Mouse (Mus musculus): ENCODE data around the gene Tmem72. TPM values are rescaled to one million over a fixed set of nuclear protein-coding genes. Genes with fewer than 3 reads are reported as not detected.

Tmem72 gene
- total RNA-seq (2021) = under 1 TPM; 0.02 TPM

GRCm38 (mm10) chr6:116716666-116717065 is at the start of gene Tmem72:
Gene Tmem72, minus strand, starts transcription at chr6:116716913.
- DNase-seq = no peak
- intact Hi-C loops (cut with DNase I) = no loop called here

- no peak for DNase-seq
- intact Hi-C loops (cut with DNase I) = no loop called here
Observed at GRCm38 (mm10) chr6:116764524-116764923, 47.8 kb upstream of the Tmem72 start.

GRCm38 (mm10) chr6:116762333-116762732 is 45.6 kb upstream of the Tmem72 start:
- intact Hi-C loops (cut with DNase I) = no loop called here
- no peak for DNase-seq

GRCm38 (mm10) chr6:116760181-116760580 is 43.5 kb upstream of the Tmem72 start:
- peak; percentile 8 to 25 for DNase-seq
- intact Hi-C loops (cut with DNase I) = no loop called here

GRCm38 (mm10) chr6:116756364-116756763 is 39.7 kb upstream of the Tmem72 start:
- no peak for DNase-seq
- intact Hi-C loops (cut with DNase I) = no loop called here

GRCm38 (mm10) chr6:116738046-116738445 is 21.3 kb upstream of the Tmem72 start:
- intact Hi-C loops (cut with DNase I) = no loop called here
- no peak for DNase-seq

GRCm38 (mm10) chr6:116735361-116735760 is 18.6 kb upstream of the Tmem72 start:
- intact Hi-C loops (cut with DNase I) = no loop called here
- no peak for DNase-seq

GRCm38 (mm10) chr6:116733577-116733976 is 16.9 kb upstream of the Tmem72 start:
- intact Hi-C loops (cut with DNase I) = no loop called here

GRCm38 (mm10) chr6:116724489-116725160 is 7.9 kb upstream of the Tmem72 start:
- intact Hi-C loops (cut with DNase I) = no loop called here
- no peak for DNase-seq

More at GRCm38 (mm10) chr6:116733577-116733976, 16.9 kb upstream of the Tmem72 start:
- DNase-seq = no peak

GRCm38 (mm10) chr6:116718920-116719319 is 2.2 kb upstream of the Tmem72 start:
- peak; percentile 22 to 30 for DNase-seq
- intact Hi-C loops (cut with DNase I) = no loop called here

- intact Hi-C loops (cut with DNase I) = no loop called here
- DNase-seq = no peak
Observed at GRCm38 (mm10) chr6:116718361-116718760, 1.6 kb upstream of the Tmem72 start.

- no peak for DNase-seq
- intact Hi-C loops (cut with DNase I) = no loop called here
Observed at GRCm38 (mm10) chr6:116717851-116718250, 1.1 kb upstream of the Tmem72 start.

- intact Hi-C loops (cut with DNase I) = no loop called here
- DNase-seq = no peak
Observed at GRCm38 (mm10) chr6:116715166-116715565, 1.5 kb downstream of the Tmem72 start.

GRCm38 (mm10) chr6:116714576-116714975 is 2.1 kb downstream of the Tmem72 start:
- intact Hi-C loops (cut with DNase I) = no loop called here
- peak; percentile 39 to 56 for DNase-seq

- intact Hi-C loops (cut with DNase I) = no loop called here
- DNase-seq = no peak
Observed at GRCm38 (mm10) chr6:116713966-116714365, 2.7 kb downstream of the Tmem72 start.

GRCm38 (mm10) chr6:116712503-116712902 is 4.2 kb downstream of the Tmem72 start:
- intact Hi-C loops (cut with DNase I) = no loop called here

GRCm38 (mm10) chr6:116712062-116712461 is 4.7 kb downstream of the Tmem72 start:
- intact Hi-C loops (cut with DNase I) = no loop called here
- DNase-seq = no peak

More at GRCm38 (mm10) chr6:116712503-116712902, 4.2 kb downstream of the Tmem72 start:
- no peak for DNase-seq

- intact Hi-C loops (cut with DNase I) = no loop called here
- DNase-seq = no peak
Observed at GRCm38 (mm10) chr6:116704320-116704719, 12.4 kb downstream of the Tmem72 start.

- no peak for DNase-seq
- intact Hi-C loops (cut with DNase I) = no loop called here
Observed at GRCm38 (mm10) chr6:116700821-116701220, 15.9 kb downstream of the Tmem72 start.

GRCm38 (mm10) chr6:116697896-116698425 is 18.8 kb downstream of the Tmem72 start:
- no peak for DNase-seq
- intact Hi-C loops (cut with DNase I) = loop anchor here (1.0 to 5.0 kb wide), 3 partner anchors 44 to 281 kb away; no protein-coding TSS in a partner anchor

- intact Hi-C loops (cut with DNase I) = loop anchor here (1.0 to 5.0 kb wide), 3 partner anchors 43 to 280 kb away; no protein-coding TSS in a partner anchor
- DNase-seq = no peak
Observed at GRCm38 (mm10) chr6:116697413-116697812, 19.3 kb downstream of the Tmem72 start.

- DNase-seq = no peak
- intact Hi-C loops (cut with DNase I) = no loop called here
Observed at GRCm38 (mm10) chr6:116694346-116694745, 22.4 kb downstream of the Tmem72 start.

Data from heart, postnatal 10 days (tissue).